ENCODE assay signal across 8 mouse cellular contexts in the genomic region with DNA sequence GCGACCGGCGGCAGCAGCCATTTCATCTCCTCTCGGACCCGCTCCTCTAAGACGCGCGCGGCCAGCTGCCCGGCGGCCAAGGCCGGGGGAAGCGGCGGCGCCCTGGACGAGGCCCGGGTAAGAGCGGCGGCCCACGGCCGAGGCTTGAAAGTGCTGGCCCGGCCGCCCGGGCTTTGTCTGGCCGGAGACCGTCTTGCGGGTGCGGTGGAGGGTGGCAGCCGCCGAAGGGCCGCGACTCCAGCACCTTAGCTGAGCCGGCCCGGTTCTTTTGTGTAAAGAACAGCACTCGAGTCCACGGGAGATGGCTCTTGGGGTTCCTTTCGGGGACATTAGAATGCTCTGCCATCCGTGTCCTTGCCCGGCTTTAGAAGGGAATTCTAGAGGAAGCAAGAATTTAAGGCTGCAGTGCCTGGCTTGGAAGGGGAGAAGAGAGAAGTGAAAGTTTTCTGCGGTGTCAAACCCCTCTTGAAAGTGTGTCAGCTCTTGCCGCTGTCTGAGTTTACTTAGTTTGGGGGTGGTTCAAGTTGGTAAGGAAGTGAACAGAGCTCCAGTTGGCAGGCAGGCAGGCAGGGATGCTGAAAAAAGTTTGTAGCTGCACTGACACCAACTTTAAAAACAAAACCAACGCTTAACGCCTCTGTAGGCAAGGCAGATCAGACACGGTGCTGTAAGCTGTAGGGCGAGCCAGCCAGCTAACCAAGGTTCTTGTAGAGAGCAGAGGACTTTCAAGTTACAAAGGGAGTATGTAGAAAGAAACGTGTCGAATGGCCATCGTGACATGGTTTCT. TPM values are rescaled to one million over a fixed set of nuclear protein-coding genes. Genes with fewer than 3 reads are reported as not detected.
DNase-seq lines count a peak whose midpoint lies in the region; ATAC-seq lines count a peak whose summit lies in the region.

No protein-coding gene starts in this region.

- peaks cover 31% of the 10 kb centered on the region for H3K4me1 ChIP-seq in erythroblast, embryonic 14.5 days (ENCODE audit: control insufficient read depth)
- peaks cover 8% of the 10 kb centered on the region; the same call in 1 of the 2 replicates for H3K4me1 ChIP-seq in heart, embryonic 12.5 days (replicated peaks)
- peaks cover 10% of the 10 kb centered on the region for H3K4me1 ChIP-seq in kidney, embryonic 16.5 days (ENCODE audit: insufficient read depth, low read length)
- H3K4me1 ChIP-seq in liver, embryonic 12.5 days, result peaks cover 37% of the 10 kb centered on the region
- peaks cover 7% of the 10 kb centered on the region; the same call in 1 of the 2 replicates for H3K4me1 ChIP-seq in stomach, embryonic 15.5 days

- peak overlapping the region; percentile 99 for H3K9ac ChIP-seq in heart, embryonic 12.5 days
- peak overlapping the region; percentile 99 for H3K9ac ChIP-seq in kidney, embryonic 16.5 days (replicated peaks; ENCODE audit: low read length)
- H3K9ac ChIP-seq in liver, embryonic 12.5 days, result peak overlapping the region; percentile 98
- H3K9ac ChIP-seq in stomach, embryonic 15.5 days, result peak overlapping the region; percentile 89

- DNase-seq in A20 (ENCODE audit: low read depth, low spot score), result peak; percentile 90
- peak; percentile 76 for DNase-seq in adrenal gland, postnatal 14 days
- DNase-seq in naive thymus-derived CD4-positive, alpha-beta T cell, adult 2 months (ENCODE audit: low read depth), result peak; percentile 83

- H3K27ac ChIP-seq in heart, embryonic 12.5 days (ENCODE audit: poor library complexity, severe bottlenecking), result peak overlapping the region; percentile 98
- H3K27ac ChIP-seq in kidney, embryonic 16.5 days (ENCODE audit: low read length), result peak overlapping the region; percentile 98
- peak overlapping the region; percentile 95 for H3K27ac ChIP-seq in liver, embryonic 12.5 days
- H3K27ac ChIP-seq in stomach, embryonic 15.5 days, result peak overlapping the region; percentile 97

- no peaks in the 10 kb centered on the region for H3K9me3 ChIP-seq in erythroblast, embryonic 14.5 days (ENCODE audit: control insufficient read depth, low read length)
- H3K9me3 ChIP-seq in heart, embryonic 12.5 days (replicated peaks), result no peaks in the 10 kb centered on the region
- H3K9me3 ChIP-seq in kidney, embryonic 16.5 days (ENCODE audit: low read length), result no peaks in the 10 kb centered on the region
- H3K9me3 ChIP-seq in liver, embryonic 12.5 days (replicated peaks), result no peaks in the 10 kb centered on the region
- no peaks in the 10 kb centered on the region for H3K9me3 ChIP-seq in stomach, embryonic 15.5 days

- peak overlapping the region; percentile 77 for H3K4me2 ChIP-seq in heart, embryonic 12.5 days
- H3K4me2 ChIP-seq in kidney, embryonic 16.5 days (replicated peaks; ENCODE audit: low read depth, low read length), result peak overlapping the region; percentile 79
- peak overlapping the region; percentile 76 for H3K4me2 ChIP-seq in liver, embryonic 12.5 days
- peak overlapping the region; percentile 62 for H3K4me2 ChIP-seq in stomach, embryonic 15.5 days

- H3K36me3 ChIP-seq in erythroblast, embryonic 14.5 days (ENCODE audit: control insufficient read depth), result peaks cover 8% of the 10 kb centered on the region
- no peaks in the 10 kb centered on the region for H3K36me3 ChIP-seq in heart, embryonic 12.5 days
- no peaks in the 10 kb centered on the region for H3K36me3 ChIP-seq in kidney, embryonic 16.5 days (ENCODE audit: insufficient read depth, low read length)
- H3K36me3 ChIP-seq in liver, embryonic 12.5 days, result no peaks in the 10 kb centered on the region
- H3K36me3 ChIP-seq in stomach, embryonic 15.5 days, result no peaks in the 10 kb centered on the region

- peak overlapping the region; percentile 88 for H3K4me3 ChIP-seq in erythroblast, embryonic 14.5 days (replicated peaks)
- peak overlapping the region; percentile 97 for H3K4me3 ChIP-seq in heart, embryonic 12.5 days
- H3K4me3 ChIP-seq in kidney, embryonic 16.5 days (ENCODE audit: low read length), result peak overlapping the region; percentile 97
- H3K4me3 ChIP-seq in liver, embryonic 12.5 days, result peak overlapping the region; percentile 95
- H3K4me3 ChIP-seq in stomach, embryonic 15.5 days (replicated peaks), result peak overlapping the region; percentile 88

- ATAC-seq in heart, embryonic 12.5 days (ENCODE audit: insufficient number of reproducible peaks, low FRiP score), result peak; percentile 72
- no peak; the same call in 1 of the 2 replicates for ATAC-seq in kidney, embryonic 16.5 days (ENCODE audit: low FRiP score, low TSS enrichment)
- ATAC-seq in liver, embryonic 12.5 days, result peak; percentile 42
- ATAC-seq in stomach, embryonic 15.5 days (ENCODE audit: insufficient read depth, low FRiP score, low read depth), result peak; percentile 33; the same call in 1 of the 2 replicates

- WGBS in heart, embryonic 12.5 days, result under 1% methylated on average over 48 of the region's 48 CpGs
- WGBS in kidney, embryonic 16.5 days, result under 1% methylated on average over 45 of the region's 48 CpGs
- under 1% methylated on average over 47 of the region's 48 CpGs for WGBS in liver, embryonic 12.5 days (ENCODE audit: insufficient replicate concordance)
- under 1% methylated on average over 48 of the region's 48 CpGs for WGBS in stomach, embryonic 15.5 days

- H3K27me3 ChIP-seq in erythroblast, embryonic 14.5 days (ENCODE audit: control insufficient read depth), result no peaks in the 10 kb centered on the region; the same call in 1 of the 2 replicates
- H3K27me3 ChIP-seq in heart, embryonic 12.5 days (replicated peaks), result no peaks in the 10 kb centered on the region
- H3K27me3 ChIP-seq in kidney, embryonic 16.5 days (ENCODE audit: insufficient read depth, low read length), result no peaks in the 10 kb centered on the region
- H3K27me3 ChIP-seq in liver, embryonic 12.5 days (replicated peaks), result no peaks in the 10 kb centered on the region
- H3K27me3 ChIP-seq in stomach, embryonic 15.5 days (replicated peaks), result no peaks in the 10 kb centered on the region

RNA-seq across cellular contexts. Expression of a gene that starts 0.8 kb away (rescaled TPM):
- total RNA-seq in adrenal gland, postnatal 14 days (2021), result 30.6 and 34.9 TPM in 2 replicates
- 0.40 and 0.65 TPM in 2 replicates for polyA plus RNA-seq in erythroblast, embryonic 14.5 days (2012)
- polyA plus RNA-seq in heart, embryonic 12.5 days (2016; fragmentation: Nextera tagmentation; extraction: Ambion mirVana), result 13.0 and 13.1 TPM in 2 replicates
- 6.3 and 9.2 TPM in 2 replicates for polyA plus RNA-seq in kidney, embryonic 16.5 days (2015; fragmentation: Nextera tagmentation; extraction: Ambion mirVana)
- 12.8 and 15.2 TPM in 2 replicates for polyA plus RNA-seq in liver, embryonic 12.5 days (2016; fragmentation: Nextera tagmentation; extraction: Ambion mirVana)
- 9.3 and 10.8 TPM in 2 replicates for polyA plus RNA-seq in stomach, embryonic 15.5 days (2015; fragmentation: Nextera tagmentation; extraction: Ambion mirVana)

RNA-seq across cellular contexts. Expression of a gene that starts 10.5 kb away (rescaled TPM):
- total RNA-seq in adrenal gland, postnatal 14 days (2021), result 37.4 and 39.4 TPM in 2 replicates
- 0.87 and 1.5 TPM in 2 replicates for polyA plus RNA-seq in erythroblast, embryonic 14.5 days (2012)
- polyA plus RNA-seq in heart, embryonic 12.5 days (2016; fragmentation: Nextera tagmentation; extraction: Ambion mirVana), result 36.0 and 38.2 TPM in 2 replicates
- 26.3 and 28.8 TPM in 2 replicates for polyA plus RNA-seq in kidney, embryonic 16.5 days (2015; fragmentation: Nextera tagmentation; extraction: Ambion mirVana)
- 48.0 and 50.9 TPM in 2 replicates for polyA plus RNA-seq in liver, embryonic 12.5 days (2016; fragmentation: Nextera tagmentation; extraction: Ambion mirVana)
- polyA plus RNA-seq in stomach, embryonic 15.5 days (2015; fragmentation: Nextera tagmentation; extraction: Ambion mirVana), result 31.6 and 32.3 TPM in 2 replicates

RNA-seq across cellular contexts. Expression of a gene that starts 43.8 kb away (rescaled TPM):
- 1.6 and 3.3 TPM in 2 replicates for total RNA-seq in adrenal gland, postnatal 14 days (2021)
- polyA plus RNA-seq in erythroblast, embryonic 14.5 days (2012), result 22.7 and 26.3 TPM in 2 replicates
- polyA plus RNA-seq in heart, embryonic 12.5 days (2016; fragmentation: Nextera tagmentation; extraction: Ambion mirVana), result 7.2 TPM in 2 replicates
- polyA plus RNA-seq in kidney, embryonic 16.5 days (2015; fragmentation: Nextera tagmentation; extraction: Ambion mirVana), result 0.97 and 1.0 TPM in 2 replicates
- polyA plus RNA-seq in liver, embryonic 12.5 days (2016; fragmentation: Nextera tagmentation; extraction: Ambion mirVana), result 94.8 TPM in 2 replicates
- 2.9 and 5.0 TPM in 2 replicates for polyA plus RNA-seq in stomach, embryonic 15.5 days (2015; fragmentation: Nextera tagmentation; extraction: Ambion mirVana)

Comparison
In these comparisons a context has a peak if more than half of its experiments do, and no peak if none do; other contexts are left out.
1. RNA of a gene that starts 10.5 kb away (polyA plus RNA-seq): 48.0 to 50.9 TPM in liver, embryonic 12.5 days, 36.0 to 38.2 TPM in heart, embryonic 12.5 days, 31.6 to 32.3 TPM in stomach, embryonic 15.5 days and 26.3 to 28.8 TPM in kidney, embryonic 16.5 days; 0.87 to 1.5 TPM in erythroblast, embryonic 14.5 days; every median in the first group is over 10 times any median in the second.
2. Peak in every context shown above with its lines, with median percentiles within 50 percentile points of each other: DNase-seq, H3K4me3 ChIP-seq, H3K27ac ChIP-seq, H3K4me2 ChIP-seq and H3K9ac ChIP-seq.